8 mouse cellular contexts compared by ENCODE assay signal in the genomic region with DNA sequence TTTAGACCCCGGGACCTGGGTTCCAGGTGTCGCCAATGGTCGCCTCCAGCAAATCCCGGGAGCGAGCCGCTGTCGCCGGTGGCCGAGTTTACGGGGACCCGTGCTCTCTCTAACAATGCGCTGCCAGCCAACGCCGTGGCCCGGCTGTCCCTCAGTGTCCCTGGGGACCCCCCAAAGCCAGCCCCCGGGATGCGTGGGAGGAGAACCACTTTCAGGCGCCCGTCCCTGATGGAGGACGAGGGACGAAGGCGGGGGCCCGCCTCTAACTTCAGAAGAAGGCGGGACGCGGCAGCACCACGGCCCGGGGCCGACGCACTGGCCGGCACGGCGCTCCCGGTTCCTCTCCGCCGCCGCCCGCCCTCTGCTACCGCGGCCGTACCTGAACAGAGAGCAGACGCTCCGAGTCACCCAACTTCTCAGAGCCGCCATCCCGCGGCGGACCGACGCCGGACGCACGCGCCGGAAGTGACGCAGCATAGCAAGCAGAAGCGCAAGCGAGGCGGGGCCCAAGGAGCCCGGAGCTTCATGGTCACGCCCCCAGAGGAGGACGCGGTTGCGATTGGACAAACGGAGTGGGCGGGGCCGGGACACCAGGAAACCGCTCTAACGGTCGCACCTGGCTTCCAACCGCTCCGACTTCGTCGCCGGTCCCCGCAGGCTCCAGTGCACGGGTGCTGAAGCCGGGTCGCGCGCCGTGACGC. TPM values are rescaled to one million over a fixed set of nuclear protein-coding genes. Genes with fewer than 3 reads are reported as not detected.
A peak's percentile ranks its signal among the peaks of the same experiment; 100 is the strongest.
DNase-seq lines count a peak whose midpoint lies in the region; ATAC-seq lines count a peak whose summit lies in the region.

A gene (minus strand): TSS at position 485 of the 701 bp plus-strand sequence.

- peaks cover 18% of the 10 kb centered on the region for H3K4me1 ChIP-seq in heart, embryonic 10.5 days
- H3K4me1 ChIP-seq in kidney, embryonic 15.5 days: peaks cover 23% of the 10 kb centered on the region

- H3K9ac ChIP-seq in kidney, embryonic 15.5 days: peak within 1 kb of the TSS; percentile 71

- peak; percentile 99 for DNase-seq in B cell, adult 2 months
- peak; percentile 99 for DNase-seq in brain, adult 2 months (ENCODE audit: low read depth, low spot score)
- peak; percentile 99 for DNase-seq in heart, embryonic 10.5 days (ENCODE audit: low spot score)
- peak; percentile 99 for DNase-seq in liver
- DNase-seq in spleen, postnatal 4 days (ENCODE audit: low spot score in 2 of 2): peak; percentile 99

- H3K9me3 ChIP-seq in heart, embryonic 10.5 days: no peaks in the 10 kb centered on the region
- no peaks in the 10 kb centered on the region for H3K9me3 ChIP-seq in kidney, embryonic 15.5 days (replicated peaks)

- no peaks in the 10 kb centered on the region for H3K27me3 ChIP-seq in heart, embryonic 10.5 days (ENCODE audit: insufficient read depth, poor library complexity, severe bottlenecking)
- no peaks in the 10 kb centered on the region for H3K27me3 ChIP-seq in kidney, embryonic 15.5 days

- peak within 1 kb of the TSS; percentile 93 for H3K27ac ChIP-seq in heart, embryonic 10.5 days
- peak within 1 kb of the TSS; percentile 42; the same call in 1 of the 2 replicates for H3K27ac ChIP-seq in kidney, embryonic 15.5 days

- peaks cover 22% of the 10 kb centered on the region for H3K36me3 ChIP-seq in heart, embryonic 10.5 days
- H3K36me3 ChIP-seq in kidney, embryonic 15.5 days: peaks cover 21% of the 10 kb centered on the region

- H3K4me2 ChIP-seq in kidney, embryonic 15.5 days: peak within 1 kb of the TSS; percentile 93

- ATAC-seq in erythroblast, adult 5-6 weeks (replicated peaks; ENCODE audit: low FRiP score, poor library complexity, severe bottlenecking): peak; percentile 98
- peak; percentile 98 for ATAC-seq in kidney, embryonic 15.5 days (replicated peaks; ENCODE audit: low FRiP score)
- ATAC-seq in monocyte, adult 5-6 weeks (replicated peaks; ENCODE audit: insufficient number of reproducible peaks, low FRiP score, low TSS enrichment, poor library complexity, severe bottlenecking): peak; percentile 97

- WGBS in heart, embryonic 10.5 days: under 1% methylated on average over 82 of the region's 82 CpGs
- WGBS in kidney, embryonic 15.5 days: under 1% methylated on average over 82 of the region's 82 CpGs

- H3K4me3 ChIP-seq in heart, embryonic 10.5 days: peak within 1 kb of the TSS; percentile 95
- H3K4me3 ChIP-seq in kidney, embryonic 15.5 days (replicated peaks): peak within 1 kb of the TSS; percentile 82

RNA-seq across cellular contexts. Expression of the gene that starts here (rescaled TPM):
- total RNA-seq in erythroblast, adult 5-6 weeks (2015; ENCODE audit: low replicate concordance): 4.2 and 4.4 TPM in 2 replicates
- total RNA-seq in erythroblast, adult 5-6 weeks (2017; ENCODE audit: low replicate concordance): 10.0 and 18.3 TPM in 2 replicates
- polyA plus RNA-seq in heart, embryonic 10.5 days (2016; fragmentation: Nextera tagmentation; extraction: Ambion mirVana): 112 and 113 TPM in 2 replicates
- polyA plus RNA-seq in kidney, embryonic 15.5 days (2015; fragmentation: Nextera tagmentation; extraction: Ambion mirVana): 114 and 121 TPM in 2 replicates
- 50.6 to 65.7 TPM (median 53.4 TPM) in 3 replicates for total RNA-seq in monocyte, adult 5-6 weeks (2017)

Comparison
In these comparisons a context has a peak if more than half of its experiments do, and no peak if none do; other contexts are left out.
1. Peak in every context shown above with its lines: DNase-seq, ATAC-seq, H3K4me3 ChIP-seq and H3K27ac ChIP-seq.